Mouse (Mus musculus) limb, embryonic 10.5 days (tissue): ENCODE measurements around the gene Ddx47. TPM values are rescaled to one million over a fixed set of nuclear protein-coding genes. Genes with fewer than 3 reads are reported as not detected.

Source experiments
- DNase-seq: peaks from one replicate; pipeline ENCODE4 v3.0.0-alpha.2; 2017; ENCODE audit warnings: low spot score
- H3K27ac ChIP-seq: fragments of 300-500 bp; sonication (generic); 2 replicates; pipeline ENCODE4 v1.5.1; 2016; ENCODE audit warnings: mild to moderate bottlenecking
- H3K27me3 ChIP-seq: fragments of 300-500 bp; sonication (generic); 2 replicates; pipeline ENCODE4 v1.6.1; 2016; ENCODE audit warnings: low read depth, mild to moderate bottlenecking; ENCODE audit not compliant: poor library complexity, severe bottlenecking
- H3K36me3 ChIP-seq: fragments of 300-500 bp; sonication (generic); 2 replicates; pipeline ENCODE4 v1.6.1; 2016; ENCODE audit warnings: mild to moderate bottlenecking, moderate library complexity
- H3K4me1 ChIP-seq: fragments of 300-500 bp; sonication (generic); 2 replicates; pipeline ENCODE4 v1.6.1; 2016
- H3K4me3 ChIP-seq: fragments of 300-500 bp; sonication (generic); 2 replicates; pipeline ENCODE4 v1.5.1; 2016; ENCODE audit warnings: mild to moderate bottlenecking, moderate library complexity
- H3K9me3 ChIP-seq: fragments of 300-500 bp; sonication (generic); replicated peaks from 2 replicates; pipeline ENCODE4 v1.6.1; 2016; ENCODE audit warnings: mild to moderate bottlenecking
- WGBS: fragments of 180-500 bp; shearing (Covaris S2); methylation state at CpG from one replicate; pipeline ENCODE4 v1.1.7; 2016; 5-methylcytosine and 5-hydroxymethylcytosine counted together
- polyA plus RNA-seq: library from polyadenylated mRNA; unstranded; fragments of >200 nt; fragmentation: Nextera tagmentation; extraction: Ambion mirVana; gene quantifications from 2 replicates; pipeline ENCODE4 v1.2.1, GENCODE M21; 2016

Ddx47 gene
- polyA plus RNA-seq: 129 and 134 TPM in 2 replicates

DNA sequence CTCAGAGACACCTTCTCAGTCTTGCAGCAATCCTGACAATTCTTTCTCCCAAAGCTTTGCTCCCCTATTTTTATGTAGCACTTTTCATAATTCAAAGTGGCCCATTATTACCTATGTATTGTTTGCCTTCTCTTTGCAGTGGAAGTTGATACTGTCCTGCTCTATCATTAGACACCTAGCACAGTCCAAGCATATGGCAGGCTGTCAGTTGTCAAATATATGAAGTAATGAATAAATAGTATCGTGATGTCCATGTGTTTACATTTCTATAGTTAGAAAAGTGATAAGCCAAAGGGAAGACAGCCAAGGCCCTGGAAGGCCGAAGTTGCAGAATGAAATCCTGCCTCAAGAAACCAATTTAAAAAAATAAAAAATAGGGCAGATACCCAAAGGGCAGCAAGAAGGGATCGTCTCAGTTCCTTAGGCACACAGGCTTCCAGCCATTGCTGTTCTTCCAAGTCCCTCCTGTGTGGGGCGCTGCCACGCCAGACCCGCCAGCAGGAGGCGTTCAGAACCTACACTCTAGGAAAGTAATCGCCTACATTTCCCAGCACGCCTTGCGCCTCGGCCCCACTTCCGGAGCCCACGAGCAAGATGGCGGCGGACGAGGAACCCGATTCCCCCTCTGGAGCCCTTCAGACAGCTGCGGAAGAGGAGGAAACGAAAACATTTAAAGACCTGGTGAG, at the start of gene Ddx47:
Ddx47 (plus strand) TSS at position 565 of the 686 bp plus-strand sequence.
- Histone ChIP-seq H3K4me1 (peaks cover 7% of the 10 kb centered on the region), H3K27ac (peak within 1 kb of the TSS; percentile 85), H3K4me3 (peak within 1 kb of the TSS; percentile 78), H3K27me3 (no peaks in the 10 kb centered on the region), H3K36me3 (peaks cover 32% of the 10 kb centered on the region), H3K9me3 (no peaks in the 10 kb centered on the region)
- WGBS: 7% methylated on average over 19 of the region's 19 CpGs
- peak; percentile 96 for DNase-seq

GRCm38 (mm10) chr6:134961858-134962517, 49.4 kb upstream of the Ddx47 start:
- no peaks in the 10 kb centered on the region for H3K36me3 ChIP-seq
- H3K27me3 ChIP-seq: no peaks in the 10 kb centered on the region
- H3K4me1 ChIP-seq: 0 out of 2 replicates have a peak, but pooled peaks cover 3% of the 10 kb centered on the region
- H3K4me3 ChIP-seq: no peak overlapping the region
- H3K27ac ChIP-seq: no peak overlapping the region
- WGBS: 55% methylated on average over 9 of the region's 9 CpGs
- H3K9me3 ChIP-seq: no peaks in the 10 kb centered on the region
- DNase-seq: no peak

- Histone ChIP-seq H3K36me3 (no peaks in the 10 kb centered on the region), H3K27me3 (no peaks in the 10 kb centered on the region), H3K27ac (no peak overlapping the region), H3K4me3 (no peak overlapping the region), H3K4me1 (0 out of 2 replicates have a peak, but pooled peaks cover 3% of the 10 kb centered on the region), H3K9me3 (no peaks in the 10 kb centered on the region)
- no peak for DNase-seq
- WGBS: 84% methylated on average over 5 of the region's 5 CpGs
These were observed 48.9 kb upstream of the Ddx47 start for GRCm38 (mm10) chr6:134962518-134962893.

- 83% methylated on average over 2 of the region's 2 CpGs for WGBS
- Histone ChIP-seq H3K9me3 (no peaks in the 10 kb centered on the region), H3K27me3 (no peaks in the 10 kb centered on the region), H3K4me1 (0 out of 2 replicates have a peak, but pooled peaks cover 3% of the 10 kb centered on the region), H3K4me3 (no peak overlapping the region), H3K27ac (no peak overlapping the region), H3K36me3 (no peaks in the 10 kb centered on the region)
- no peak for DNase-seq
These were observed 47.5 kb upstream of the Ddx47 start for GRCm38 (mm10) chr6:134963910-134964309.

- DNase-seq: no peak
- H3K27ac ChIP-seq: no peak overlapping the region
- H3K4me1 ChIP-seq: 0 out of 2 replicates have a peak, but pooled peaks cover 3% of the 10 kb centered on the region
- WGBS: 88% methylated on average over 5 of the region's 5 CpGs
- no peaks in the 10 kb centered on the region for H3K36me3 ChIP-seq
- H3K4me3 ChIP-seq: no peak overlapping the region
- no peaks in the 10 kb centered on the region for H3K9me3 ChIP-seq
- H3K27me3 ChIP-seq: no peaks in the 10 kb centered on the region
These were observed 44.7 kb upstream of the Ddx47 start for GRCm38 (mm10) chr6:134966681-134967080.

GRCm38 (mm10) chr6:134968326-134968725, 43.1 kb upstream of the Ddx47 start:
- 89% methylated on average over 1 of the region's 1 CpGs for WGBS
- Histone ChIP-seq H3K27me3 (no peaks in the 10 kb centered on the region), H3K36me3 (no peaks in the 10 kb centered on the region), H3K4me1 (no peaks in the 10 kb centered on the region), H3K9me3 (no peaks in the 10 kb centered on the region), H3K27ac (no peak overlapping the region), H3K4me3 (no peak overlapping the region)
- no peak for DNase-seq

GRCm38 (mm10) chr6:134969498-134969897, 41.9 kb upstream of the Ddx47 start:
- H3K36me3 ChIP-seq: no peaks in the 10 kb centered on the region
- H3K4me1 ChIP-seq: no peaks in the 10 kb centered on the region
- H3K27ac ChIP-seq: no peak overlapping the region
- H3K9me3 ChIP-seq: no peaks in the 10 kb centered on the region
- no peak overlapping the region for H3K4me3 ChIP-seq
- H3K27me3 ChIP-seq: no peaks in the 10 kb centered on the region
- WGBS: 96% methylated on average over 2 of the region's 2 CpGs
- DNase-seq: no peak

DNA sequence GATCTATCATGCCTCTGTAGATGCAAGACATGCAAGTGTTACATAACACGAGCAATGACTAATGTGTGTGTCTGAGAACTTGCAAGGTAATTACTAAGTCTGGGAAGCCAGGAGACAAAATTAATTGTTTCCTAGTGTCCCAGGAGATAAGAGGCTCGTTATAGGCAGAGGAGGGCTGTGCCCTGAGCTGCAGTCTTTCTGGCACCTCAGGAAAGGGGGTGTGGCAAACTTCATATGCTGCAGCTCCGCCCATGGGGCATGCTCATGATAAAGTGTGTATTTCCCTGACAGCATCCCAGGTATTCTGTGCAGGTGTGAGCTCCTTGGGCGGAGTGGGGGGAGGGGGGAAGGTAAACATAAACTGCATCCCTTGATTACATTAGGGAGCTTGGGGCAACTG, 39.3 kb upstream of the Ddx47 start:
- H3K9me3 ChIP-seq: no peaks in the 10 kb centered on the region
- H3K4me1 ChIP-seq: 0 out of 2 replicates have a peak, but pooled peaks cover 9% of the 10 kb centered on the region
- WGBS: 52% methylated on average over 4 of the region's 4 CpGs
- no peak overlapping the region for H3K27ac ChIP-seq
- no peak for DNase-seq
- H3K4me3 ChIP-seq: no peak overlapping the region
- H3K27me3 ChIP-seq: no peaks in the 10 kb centered on the region
- H3K36me3 ChIP-seq: no peaks in the 10 kb centered on the region

DNA sequence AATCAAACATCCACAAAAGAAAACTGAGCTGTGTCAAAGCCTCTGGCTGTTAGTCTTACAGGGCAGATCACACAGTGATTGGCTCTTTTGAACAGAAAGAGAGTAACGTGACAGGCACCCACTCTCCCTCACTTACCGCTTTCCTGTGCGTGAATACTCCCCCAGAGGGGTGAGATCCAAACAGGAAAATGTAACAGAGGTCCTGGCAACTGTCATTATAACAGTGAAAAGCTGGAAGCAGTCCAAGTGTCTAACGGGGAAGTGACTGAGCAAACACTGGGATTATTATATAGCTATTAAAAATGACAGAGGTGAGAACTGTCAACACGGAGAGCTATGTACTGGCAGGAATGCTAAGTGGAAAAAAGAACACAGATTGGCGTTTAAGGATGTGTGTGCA, 34.8 kb upstream of the Ddx47 start:
- no peaks in the 10 kb centered on the region for H3K27me3 ChIP-seq
- peaks cover 19% of the 10 kb centered on the region for H3K4me1 ChIP-seq
- DNase-seq: no peak
- H3K4me3 ChIP-seq: no peak overlapping the region
- H3K9me3 ChIP-seq: no peaks in the 10 kb centered on the region
- H3K36me3 ChIP-seq: no peaks in the 10 kb centered on the region
- H3K27ac ChIP-seq: no peak overlapping the region
- WGBS: 66% methylated on average over 6 of the region's 6 CpGs

- peaks cover 19% of the 10 kb centered on the region for H3K27me3 ChIP-seq
- no peaks in the 10 kb centered on the region for H3K9me3 ChIP-seq
- peak; percentile 41 for DNase-seq
- H3K36me3 ChIP-seq: no peaks in the 10 kb centered on the region
- peak within 1 kb of the TSS; percentile 26 for H3K4me3 ChIP-seq
- peaks cover 32% of the 10 kb centered on the region for H3K4me1 ChIP-seq
- H3K27ac ChIP-seq: peak within 1 kb of the TSS; percentile 56
- 42% methylated on average over 22 of the region's 22 CpGs for WGBS
These were observed 30.0 kb upstream of the Ddx47 start, which contains the start of gene Apold1 for GRCm38 (mm10) chr6:134981231-134982062. Gene Apold1 (plus strand): TSS chr6:134981718.

DNA sequence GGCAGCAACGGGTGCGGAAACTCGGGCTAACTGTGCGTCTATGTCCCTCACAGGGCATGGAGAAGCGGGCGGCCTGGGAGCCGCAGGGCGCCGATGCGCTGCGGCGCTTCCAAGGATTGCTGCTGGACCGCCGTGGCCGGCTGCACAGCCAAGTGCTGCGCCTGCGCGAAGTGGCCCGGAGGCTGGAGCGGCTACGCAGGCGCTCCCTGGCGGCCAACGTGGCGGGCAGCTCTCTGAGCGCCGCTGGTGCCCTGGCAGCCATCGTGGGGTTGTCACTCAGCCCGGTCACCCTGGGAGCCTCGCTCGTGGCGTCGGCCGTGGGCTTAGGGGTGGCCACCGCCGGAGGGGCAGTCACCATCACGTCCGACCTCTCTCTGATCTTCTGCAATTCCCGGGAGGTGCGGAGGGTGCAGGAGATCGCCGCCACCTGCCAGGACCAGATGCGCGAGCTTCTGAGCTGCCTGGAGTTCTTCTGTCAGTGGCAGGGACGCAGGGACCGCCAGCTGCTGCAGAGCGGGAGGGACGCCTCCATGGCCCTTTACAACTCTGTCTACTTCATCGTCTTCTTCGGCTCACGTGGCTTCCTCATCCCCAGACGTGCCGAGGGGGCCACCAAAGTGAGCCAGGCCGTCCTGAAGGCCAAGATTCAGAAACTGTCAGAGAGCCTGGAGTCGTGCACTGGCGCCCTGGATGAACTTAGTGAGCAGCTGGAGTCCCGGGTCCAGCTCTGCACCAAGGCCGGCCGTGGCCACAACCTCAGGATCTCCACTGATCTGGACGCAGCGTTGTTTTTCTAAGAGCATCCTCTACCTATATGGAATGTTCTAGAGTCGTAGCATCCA, 27.7 kb upstream of the Ddx47 start:
- Histone ChIP-seq H3K27me3 (peaks cover 19% of the 10 kb centered on the region), H3K27ac (peak overlapping the region; percentile 78), H3K4me1 (peaks cover 30% of the 10 kb centered on the region), H3K4me3 (peak overlapping the region; percentile 68), H3K36me3 (no peaks in the 10 kb centered on the region), H3K9me3 (no peaks in the 10 kb centered on the region)
- DNase-seq: peak; percentile 93
- WGBS: 3% methylated on average over 62 of the region's 62 CpGs

GRCm38 (mm10) chr6:134984748-134985147, 26.7 kb upstream of the Ddx47 start:
- no peaks in the 10 kb centered on the region for H3K9me3 ChIP-seq
- DNase-seq: peak; percentile 37

More at GRCm38 (mm10) chr6:134984748-134985147, 26.7 kb upstream of the Ddx47 start:
- Histone ChIP-seq H3K27ac (no peak overlapping the region), H3K4me3 (no peak overlapping the region), H3K4me1 (peaks cover 30% of the 10 kb centered on the region), H3K36me3 (no peaks in the 10 kb centered on the region), H3K27me3 (peaks cover 19% of the 10 kb centered on the region)
- WGBS: 70% methylated on average over 3 of the region's 3 CpGs
